Mouse (Mus musculus) E14TG2a.4 (cell line): Measurements from ENCODE around the gene Med23.

ENCODE experiments used
- H3K27me3 ChIP-seq: 2 replicates; pipeline ENCODE4 v1.6.1; 2014; ENCODE audit warnings: low read length, control low read depth; ENCODE audit not compliant: insufficient read depth
- H3K36me3 ChIP-seq: 2 replicates; pipeline ENCODE4 v1.6.1; 2014; ENCODE audit warnings: low read length, control low read depth; ENCODE audit not compliant: insufficient read depth
- H3K4me1 ChIP-seq: replicated peaks from 2 replicates; pipeline ENCODE4 v1.6.1; 2014; ENCODE audit warnings: low read depth, low read length, control low read depth
- H3K4me3 ChIP-seq: replicated peaks from 2 replicates; pipeline ENCODE4 v1.5.1; 2014; ENCODE audit warnings: mild to moderate bottlenecking, low read length
- H3K9me3 ChIP-seq: 2 replicates; pipeline ENCODE4 v1.6.1; 2014; ENCODE audit warnings: low read length, control low read depth
- CTCF ChIP-seq: conservative IDR thresholded peaks from 2 replicates; pipeline ENCODE4 v1.5.1; 2014; ENCODE audit warnings: low read length
- POU5F1 ChIP-seq: IDR thresholded peaks from 2 replicates; pipeline ENCODE4 v1.6.1; 2014; ENCODE audit warnings: low read length, borderline replicate concordance

Gene Med23

DNA sequence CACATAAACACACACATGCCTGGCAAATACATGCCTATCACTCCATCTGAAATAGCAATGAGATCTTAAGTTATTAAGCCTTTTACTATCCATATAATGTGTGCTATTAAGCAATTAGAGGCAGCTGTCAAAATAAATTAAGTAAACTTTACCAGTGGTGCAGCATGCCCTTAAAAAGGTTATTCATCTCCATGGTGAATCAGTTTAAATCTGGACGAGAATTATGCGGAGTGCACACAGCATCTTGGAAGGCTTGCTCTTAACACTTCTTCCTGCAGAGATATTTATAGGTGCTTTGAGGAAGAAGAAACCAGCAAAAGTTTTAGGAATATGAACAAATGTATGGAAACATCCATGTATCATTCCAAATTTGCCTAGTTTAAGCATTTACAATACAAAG, 92.1 kb downstream of the Med23 start:
- TF ChIP-seq POU5F1, result no peak
- no peak for TF ChIP-seq CTCF
- H3K4me1 ChIP-seq, result no peaks in the 10 kb centered on the region

More for the DNA sequence above, 92.1 kb downstream of the Med23 start:
- Histone ChIP-seq H3K9me3 (no peaks in the 10 kb centered on the region), H3K36me3 (no peaks in the 10 kb centered on the region), H3K4me3 (no peak overlapping the region), H3K27me3 (no peaks in the 10 kb centered on the region)
